Mouse (Mus musculus) stomach, postnatal 0 days (tissue): ENCODE data around the gene Frem1.

ENCODE experiments used
- CTCF ChIP-seq: IDR thresholded peaks from 2 replicates; pipeline ENCODE4 v1.5.1; 2016; ENCODE audit warnings: antibody characterized with exemption, low read depth, mild to moderate bottlenecking, moderate library complexity
- EP300 ChIP-seq: optimal IDR thresholded peaks from 2 replicates; pipeline ENCODE3; 2016; ENCODE audit warnings: antibody characterized with exemption

DNA sequence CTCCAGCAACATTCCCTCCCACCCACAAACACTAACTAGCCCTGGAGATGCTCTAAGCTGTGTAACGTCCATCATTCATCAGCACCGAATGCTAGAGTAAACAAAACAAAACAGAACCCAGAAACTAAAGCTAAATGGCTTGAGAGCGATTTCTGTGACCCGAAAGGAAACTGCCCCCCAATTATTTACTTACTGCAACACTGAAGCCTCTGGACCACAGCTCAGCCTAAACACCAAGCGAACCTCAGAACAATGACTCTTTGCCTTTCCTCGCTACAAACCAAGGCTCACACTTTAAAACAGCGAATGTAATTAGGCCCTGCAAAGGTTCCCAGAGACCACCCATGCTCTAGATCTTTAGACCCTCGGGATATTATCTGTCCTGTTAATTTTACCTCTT lies 963 bp downstream of the Frem1 start:
- no peak for TF ChIP-seq CTCF
- no peak for TF ChIP-seq EP300
